Mouse (Mus musculus): ENCODE measurements around the gene Fbxo6. TPM values are rescaled to one million over a fixed set of nuclear protein-coding genes. Genes with fewer than 3 reads are reported as not detected.

Fbxo6 gene
- polyA plus RNA-seq, 1 experiment, result 30.8 TPM

DNA sequence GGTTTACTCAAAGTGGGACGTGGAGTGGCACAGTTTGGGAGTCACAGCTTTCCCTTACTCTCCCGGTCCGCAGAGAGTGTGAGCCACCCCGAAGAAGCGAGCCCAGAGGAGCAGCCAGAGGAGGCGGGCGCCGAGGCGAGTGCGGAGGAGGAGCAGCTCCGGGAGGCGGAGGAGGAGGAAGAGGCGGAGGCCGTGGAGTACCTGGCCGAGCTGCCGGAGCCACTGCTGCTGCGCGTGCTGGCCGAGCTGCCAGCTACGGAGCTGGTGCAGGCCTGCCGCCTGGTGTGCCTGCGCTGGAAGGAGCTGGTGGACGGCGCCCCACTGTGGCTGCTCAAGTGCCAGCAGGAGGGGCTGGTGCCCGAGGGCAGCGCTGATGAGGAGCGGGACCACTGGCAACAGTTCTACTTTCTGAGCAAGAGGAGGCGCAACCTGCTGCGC, 12.1 kb upstream of the Fbxo6 start:
- 3% methylated on average over 29 of the region's 29 CpGs for WGBS
- peak in 1 of 2 experiments; percentile 70 for DNase-seq (ENCODE audit: low read depth in 1 of 2, low spot score in 2 of 2)

DNA sequence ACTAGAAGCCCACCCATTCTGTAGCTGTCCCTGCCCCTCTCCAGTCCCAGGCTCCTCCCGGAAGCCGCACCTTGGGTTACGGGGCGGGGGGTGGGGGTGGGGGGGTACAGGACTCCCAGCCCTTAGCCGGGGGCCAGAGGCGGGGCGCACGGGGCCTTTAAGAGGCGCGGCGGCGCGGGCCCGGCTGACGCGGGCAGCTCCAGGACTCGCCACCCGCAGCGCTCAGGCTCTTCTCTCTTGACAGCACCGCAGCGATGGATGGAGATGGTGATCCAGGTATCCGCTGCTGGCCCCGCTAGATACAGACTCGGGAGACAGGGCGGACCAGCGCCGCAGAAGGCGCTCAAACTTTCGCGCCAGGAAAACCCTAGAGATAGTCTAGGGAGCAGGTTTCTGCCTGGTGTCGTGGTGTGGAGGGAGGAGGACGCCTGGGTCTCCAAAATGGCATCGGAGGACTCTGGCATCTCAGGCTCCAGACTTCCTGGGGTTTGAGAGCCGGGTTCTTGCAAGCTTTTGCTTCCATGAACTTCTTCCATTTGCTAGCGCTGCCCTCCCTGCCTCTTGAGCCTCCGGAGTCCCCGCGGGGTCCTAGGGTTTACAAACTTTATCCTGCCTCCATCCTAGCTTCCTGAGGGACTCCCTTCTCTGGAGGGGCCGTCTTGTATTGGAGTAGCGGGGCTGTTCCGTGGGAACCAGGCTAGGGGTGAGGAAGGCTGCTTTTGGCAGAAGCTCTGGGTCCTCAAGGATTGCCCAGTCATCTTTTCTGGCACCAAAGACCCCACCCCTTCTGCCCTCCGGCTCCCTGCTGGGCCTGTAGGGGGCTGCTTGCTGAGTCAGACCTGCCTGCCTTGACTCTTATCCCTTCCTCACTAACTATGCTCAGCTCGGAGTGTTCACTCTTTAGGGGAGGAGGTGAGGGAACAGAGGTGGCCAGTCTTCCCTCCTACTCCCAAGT, 8.8 kb upstream of the Fbxo6 start, which contains the start of the genes Fbxo44 and Fbxo2:
TSS of gene Fbxo44 (minus strand) at position 47 of the 955 bp plus-strand sequence.
TSS of gene Fbxo2 (plus strand) at position 186 of the 955 bp plus-strand sequence.
- Histone ChIP-seq H3K4me3 (ENCODE audit: extremely low read depth, insufficient read depth, insufficient read length) (peak within 1 kb of the TSS; percentile 64), H3K4me1 (ENCODE audit: control insufficient read depth, insufficient read depth, insufficient read length) (peaks cover 11% of the 10 kb centered on the region), H3K36me3 (ENCODE audit: control insufficient read depth, insufficient read depth, low read length) (no peaks in the 10 kb centered on the region), H3K27ac (ENCODE audit: insufficient read depth, low read length) (no peak within 1 kb of the TSS), H3K27me3 (ENCODE audit: control insufficient read depth, insufficient read depth, low read length) (peaks cover 19% of the 10 kb centered on the region)
- TF ChIP-seq CTCF (IDR thresholded peaks at IDR 0.05; ENCODE audit: extremely low read depth, insufficient read depth, insufficient read length, insufficient replicate concordance) (no peak), POLR2A (IDR thresholded peaks at IDR 0.05; ENCODE audit: low read depth, low read length) (no peak)
- DNase-seq (ENCODE audit: low read depth in 1 of 2, low spot score in 2 of 2), result no peak
- 3% methylated on average over 43 of the region's 43 CpGs for WGBS

More for the DNA sequence above, 12.1 kb upstream of the Fbxo6 start:
- Histone ChIP-seq H3K36me3 (ENCODE audit: control insufficient read depth, insufficient read depth, low read length) (no peaks in the 10 kb centered on the region), H3K27ac (ENCODE audit: insufficient read depth, low read length) (no peak overlapping the region), H3K27me3 (ENCODE audit: control insufficient read depth, insufficient read depth, low read length) (peaks cover 23% of the 10 kb centered on the region), H3K4me1 (ENCODE audit: control insufficient read depth, insufficient read depth, insufficient read length) (peaks cover 7% of the 10 kb centered on the region), H3K4me3 (ENCODE audit: extremely low read depth, insufficient read depth, insufficient read length) (peak overlapping the region; percentile 43)
- TF ChIP-seq CTCF (IDR thresholded peaks at IDR 0.05; ENCODE audit: extremely low read depth, insufficient read depth, insufficient read length, insufficient replicate concordance) (peak; percentile 75; the same call in 1 of the 2 replicates), POLR2A (IDR thresholded peaks at IDR 0.05; ENCODE audit: low read depth, low read length) (no peak)

DNA sequence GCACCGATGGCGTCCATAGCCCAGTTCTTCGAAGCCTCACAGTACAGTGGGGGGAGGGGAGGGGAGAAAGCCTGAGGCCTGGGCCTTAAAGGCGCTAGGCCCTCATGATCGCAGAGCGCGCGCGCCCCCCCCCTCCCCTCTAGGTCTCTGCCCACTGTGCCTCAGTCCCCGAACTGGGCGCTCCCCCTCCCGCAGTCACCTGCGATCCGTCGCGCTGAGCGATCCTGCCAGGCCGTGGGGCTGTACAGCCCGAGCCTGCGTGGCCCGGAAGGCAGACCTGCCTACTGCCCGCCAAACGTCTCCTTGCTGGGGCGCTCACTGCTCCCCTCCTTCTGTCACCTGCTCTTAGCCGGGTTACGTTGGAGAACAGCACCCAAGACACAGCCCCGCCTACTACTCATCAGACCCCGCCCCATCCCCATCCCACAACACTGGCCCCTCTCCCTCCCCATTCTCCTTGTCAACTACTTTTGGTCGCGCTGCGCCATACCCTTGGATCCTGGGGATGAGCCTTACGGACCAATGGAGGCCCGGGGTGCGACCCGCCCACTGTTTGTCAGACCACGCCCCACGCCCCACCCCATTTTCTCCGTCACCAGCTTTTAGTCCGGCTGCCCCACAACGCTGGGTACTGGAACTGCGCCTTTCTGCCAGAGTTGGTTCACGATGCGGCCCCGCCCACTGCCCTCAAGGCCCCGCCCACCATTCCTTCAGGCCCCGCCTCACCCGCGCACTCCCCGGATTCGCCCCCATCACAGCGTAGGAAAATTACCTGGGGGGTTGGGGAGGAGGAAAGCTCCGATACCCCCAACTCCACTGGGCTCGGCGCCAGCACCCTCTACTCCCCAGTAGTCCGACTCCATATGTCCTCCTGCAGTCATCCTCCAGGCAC, 7.8 kb upstream of the Fbxo6 start:
- Histone ChIP-seq H3K27me3 (ENCODE audit: control insufficient read depth, insufficient read depth, low read length) (peaks cover 16% of the 10 kb centered on the region), H3K27ac (ENCODE audit: insufficient read depth, low read length) (no peak overlapping the region), H3K4me1 (ENCODE audit: control insufficient read depth, insufficient read depth, insufficient read length) (peaks cover 11% of the 10 kb centered on the region), H3K36me3 (ENCODE audit: control insufficient read depth, insufficient read depth, low read length) (no peaks in the 10 kb centered on the region), H3K4me3 (ENCODE audit: extremely low read depth, insufficient read depth, insufficient read length) (peak overlapping the region; percentile 64)
- peak; percentile 79 to 85 for DNase-seq (ENCODE audit: low read depth in 1 of 2, low spot score in 2 of 2)
- TF ChIP-seq POLR2A (IDR thresholded peaks at IDR 0.05; ENCODE audit: low read depth, low read length), result no peak
- under 1% methylated on average over 46 of the region's 55 CpGs for WGBS

DNA sequence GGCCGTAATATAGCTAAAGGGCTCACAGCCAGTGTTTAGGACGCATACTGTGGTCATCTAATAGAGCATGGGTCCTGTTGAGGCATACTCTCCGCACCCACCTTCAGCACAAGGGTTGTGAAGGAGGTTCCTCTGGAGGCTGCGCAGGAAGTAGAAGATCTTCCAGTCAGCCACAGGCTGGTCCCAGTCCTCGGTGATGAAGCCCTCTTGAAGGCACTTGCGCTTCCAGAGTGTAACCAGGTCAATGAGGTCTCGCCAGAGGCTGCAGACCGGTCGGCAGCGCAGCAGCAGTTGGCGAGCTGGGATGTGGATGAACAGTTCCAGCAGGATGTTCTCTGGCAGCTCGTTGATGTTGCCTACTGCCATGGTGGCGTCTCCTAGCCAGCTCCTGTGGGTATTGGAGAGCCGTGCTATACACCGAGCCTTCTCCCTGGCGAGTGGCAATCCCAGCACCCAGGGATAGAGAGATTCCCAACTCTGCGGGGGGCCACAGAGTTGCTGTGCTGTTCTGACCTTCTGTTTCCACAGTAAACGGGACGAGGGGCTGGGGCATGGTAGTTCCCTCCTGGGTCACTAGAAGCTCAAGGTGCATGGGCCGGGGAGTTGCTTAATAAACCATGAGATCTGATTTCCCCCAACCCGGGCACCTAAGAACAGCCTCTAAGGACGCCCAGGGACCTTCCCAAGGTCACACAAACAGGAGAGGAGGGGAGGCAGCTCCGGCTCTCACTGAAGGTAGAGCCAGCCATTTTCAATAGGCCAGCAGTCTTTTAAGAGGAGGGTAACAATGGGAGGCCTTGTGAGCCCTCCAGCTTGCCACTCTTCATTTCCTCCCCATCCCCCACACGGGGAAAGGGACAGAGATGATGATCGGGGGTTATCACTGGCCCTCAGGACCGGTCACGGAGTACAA, 6.8 kb upstream of the Fbxo6 start:
- Histone ChIP-seq H3K27ac (ENCODE audit: insufficient read depth, low read length) (no peak overlapping the region), H3K27me3 (ENCODE audit: control insufficient read depth, insufficient read depth, low read length) (peaks cover 10% of the 10 kb centered on the region), H3K4me1 (ENCODE audit: control insufficient read depth, insufficient read depth, insufficient read length) (peaks cover 7% of the 10 kb centered on the region), H3K4me3 (ENCODE audit: extremely low read depth, insufficient read depth, insufficient read length) (peak overlapping the region; percentile 4; the same call in 1 of the 2 replicates), H3K36me3 (ENCODE audit: control insufficient read depth, insufficient read depth, low read length) (no peaks in the 10 kb centered on the region)
- no peak for DNase-seq (ENCODE audit: low read depth in 1 of 2, low spot score in 2 of 2)
- no peak for TF ChIP-seq CTCF (IDR thresholded peaks at IDR 0.05; ENCODE audit: extremely low read depth, insufficient read depth, insufficient read length, insufficient replicate concordance)
- no peak for TF ChIP-seq POLR2A (IDR thresholded peaks at IDR 0.05; ENCODE audit: low read depth, low read length)
- 75% methylated on average over 27 of the region's 27 CpGs for WGBS

DNA sequence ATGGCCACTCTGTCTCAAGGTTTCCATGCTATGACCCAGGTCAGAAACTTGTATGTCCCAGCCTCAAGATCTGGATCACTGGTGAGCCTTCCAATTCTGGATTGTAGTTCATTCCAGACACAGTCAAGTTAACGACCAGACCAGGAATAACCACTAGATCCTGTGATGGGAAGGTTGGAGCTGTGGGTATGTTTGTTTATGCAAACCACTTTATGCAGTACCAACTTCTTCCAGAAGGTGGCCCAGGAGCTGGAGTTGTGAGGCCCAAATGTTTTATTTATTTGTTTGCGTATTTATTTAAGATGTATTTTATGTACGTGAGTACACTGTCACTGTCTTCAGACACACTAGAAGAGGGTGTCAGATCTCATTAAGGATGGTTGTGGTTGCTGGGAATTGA, 3.0 kb upstream of the Fbxo6 start:
- no peak for DNase-seq (ENCODE audit: low read depth in 1 of 2, low spot score in 2 of 2)
- WGBS, result 64% methylated on average over 3 of the region's 3 CpGs
- Histone ChIP-seq H3K36me3 (ENCODE audit: control insufficient read depth, insufficient read depth, low read length) (no peaks in the 10 kb centered on the region), H3K27ac (ENCODE audit: insufficient read depth, low read length) (no peak overlapping the region), H3K4me3 (ENCODE audit: extremely low read depth, insufficient read depth, insufficient read length) (no peak overlapping the region), H3K27me3 (ENCODE audit: control insufficient read depth, insufficient read depth, low read length) (no peaks in the 10 kb centered on the region), H3K4me1 (ENCODE audit: control insufficient read depth, insufficient read depth, insufficient read length) (peaks cover 7% of the 10 kb centered on the region)
- no peak for TF ChIP-seq CTCF (IDR thresholded peaks at IDR 0.05; ENCODE audit: extremely low read depth, insufficient read depth, insufficient read length, insufficient replicate concordance)
- no peak for TF ChIP-seq POLR2A (IDR thresholded peaks at IDR 0.05; ENCODE audit: low read depth, low read length)

DNA sequence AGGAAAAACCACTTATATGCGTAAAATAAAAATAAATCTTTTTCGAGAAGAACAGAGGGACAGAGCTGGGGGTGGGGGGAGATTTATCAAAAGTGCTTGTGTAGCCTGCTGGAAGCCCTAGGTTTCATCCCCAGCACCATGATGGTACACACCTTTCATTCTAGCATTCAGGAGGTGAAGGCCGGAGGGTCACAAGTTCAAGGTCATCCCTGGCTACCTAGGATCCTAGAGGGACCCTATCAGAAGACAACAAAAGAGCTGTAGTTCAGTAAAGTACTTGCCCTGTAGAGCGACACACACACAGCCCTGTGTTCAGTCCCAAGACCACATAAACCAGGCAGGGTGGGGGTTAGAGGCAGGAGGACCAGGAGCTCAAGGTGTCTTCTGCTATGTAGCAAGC, 2.1 kb upstream of the Fbxo6 start:
- 86% methylated on average over 4 of the region's 4 CpGs for WGBS
- no peak overlapping the region for H3K27ac ChIP-seq (ENCODE audit: insufficient read depth, low read length)
- peaks cover 6% of the 10 kb centered on the region; the same call in 1 of the 2 replicates for H3K4me1 ChIP-seq (ENCODE audit: control insufficient read depth, insufficient read depth, insufficient read length)
- no peak for DNase-seq (ENCODE audit: low read depth in 1 of 2, low spot score in 2 of 2)
- no peaks in the 10 kb centered on the region for H3K27me3 ChIP-seq (ENCODE audit: control insufficient read depth, insufficient read depth, low read length)
- TF ChIP-seq POLR2A (IDR thresholded peaks at IDR 0.05; ENCODE audit: low read depth, low read length) (no peak), CTCF (IDR thresholded peaks at IDR 0.05; ENCODE audit: extremely low read depth, insufficient read depth, insufficient read length, insufficient replicate concordance) (no peak)
- H3K36me3 ChIP-seq (ENCODE audit: control insufficient read depth, insufficient read depth, low read length), result no peaks in the 10 kb centered on the region
- no peak overlapping the region for H3K4me3 ChIP-seq (ENCODE audit: extremely low read depth, insufficient read depth, insufficient read length)

Measured in spleen, adult 2 months (tissue).